Mouse (Mus musculus): ENCODE results near the gene Mapkapk3. TPM values are rescaled to one million over a fixed set of nuclear protein-coding genes. Genes with fewer than 3 reads are reported as not detected.
A peak's percentile ranks its signal among the peaks of the same experiment; 100 is the strongest.

The Mapkapk3 gene
- polyA plus RNA-seq, 1 experiment from 2014 or later = 17.8 TPM

DNA sequence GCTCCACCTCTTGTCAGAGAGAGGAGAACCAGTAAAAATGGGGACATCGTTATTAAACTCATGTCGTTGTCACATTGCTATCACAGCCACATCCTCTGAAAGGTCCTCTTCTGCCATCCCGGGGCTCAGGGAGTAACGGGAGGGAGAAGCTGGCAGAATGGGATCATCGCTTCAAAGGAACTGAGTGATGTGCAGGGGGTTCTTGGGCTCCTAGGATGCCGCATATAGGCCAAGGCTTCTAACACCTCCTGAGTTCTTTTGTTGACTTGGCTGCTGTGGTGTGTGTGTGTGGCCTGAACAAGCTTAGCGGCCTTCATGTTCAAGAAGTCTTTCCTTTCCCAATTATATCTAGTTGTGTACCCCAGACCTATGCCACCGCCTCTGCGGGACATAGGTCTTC is 57.5 kb downstream of the Mapkapk3 start:
- no peaks in the 10 kb centered on the region for H3K36me3 ChIP-seq (ENCODE audit: control insufficient read depth, insufficient read depth, low read length)
- no peak for ATAC-seq (ENCODE audit: low read depth)
- no peak overlapping the region; the same call in 1 of the 2 replicates for H3K9ac ChIP-seq (ENCODE audit: low read length)
- no peaks in the 10 kb centered on the region for H3K9me3 ChIP-seq (ENCODE audit: control insufficient read depth, low read length)
- 18% methylated on average over 9 of the region's 9 CpGs for WGBS
- H3K4me2 ChIP-seq (ENCODE audit: low read depth, low read length) = peak overlapping the region; percentile 98
- peaks cover 78% of the 10 kb centered on the region for H3K27me3 ChIP-seq (ENCODE audit: control insufficient read depth, insufficient read depth, low read depth, low read length)
- H3K27ac ChIP-seq (ENCODE audit: low read length) = no peak overlapping the region
- peak overlapping the region; percentile 55 for H3K4me3 ChIP-seq (ENCODE audit: low read length)
- peaks cover 7% of the 10 kb centered on the region for H3K4me1 ChIP-seq (replicated peaks; ENCODE audit: control insufficient read depth, insufficient read depth, low read length)

DNA sequence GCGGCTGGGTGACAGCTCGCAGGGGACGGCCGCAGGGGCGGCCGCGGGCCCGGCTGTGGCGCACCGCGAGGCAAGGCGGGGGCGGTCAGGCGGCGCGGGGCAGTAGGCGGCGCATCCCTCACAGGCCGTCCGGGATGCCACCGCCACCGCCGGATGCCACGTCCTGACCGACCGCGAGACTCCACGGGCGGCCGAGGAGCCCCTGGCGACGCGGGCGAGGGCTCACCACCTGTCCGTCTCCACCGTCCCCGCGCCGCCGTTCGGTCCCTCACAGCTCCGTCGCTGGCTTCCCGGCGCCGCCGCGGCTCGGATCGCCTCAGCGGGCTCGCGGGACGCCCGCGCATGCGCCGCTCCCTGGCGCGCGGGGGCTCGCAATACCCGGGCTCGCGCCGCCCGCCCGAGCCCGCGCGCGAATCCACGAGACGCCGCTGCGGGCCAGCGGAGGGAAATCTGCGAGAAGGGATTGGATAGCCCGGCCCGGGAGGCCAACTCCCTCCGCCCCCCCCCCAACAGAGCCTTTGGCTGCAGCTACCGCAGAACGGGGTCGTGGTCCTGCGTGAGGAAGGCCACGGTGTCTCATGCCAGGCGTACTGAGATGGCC is 58.0 kb downstream of the Mapkapk3 start, which contains the start of gene Dock3:
Gene Dock3 (minus strand): TSS at position 371 of the 601 bp plus-strand sequence.
- H3K9me3 ChIP-seq (ENCODE audit: control insufficient read depth, low read length) = no peaks in the 10 kb centered on the region
- H3K27ac ChIP-seq (ENCODE audit: low read length) = no peak within 1 kb of the TSS
- H3K4me1 ChIP-seq (replicated peaks; ENCODE audit: control insufficient read depth, insufficient read depth, low read length) = peaks cover 7% of the 10 kb centered on the region
- WGBS = under 1% methylated on average over 51 of the region's 87 CpGs
- H3K4me2 ChIP-seq (ENCODE audit: low read depth, low read length) = peak within 1 kb of the TSS; percentile 98
- H3K9ac ChIP-seq (ENCODE audit: low read length) = peak within 1 kb of the TSS; percentile 45
- H3K27me3 ChIP-seq (ENCODE audit: control insufficient read depth, insufficient read depth, low read depth, low read length) = peaks cover 80% of the 10 kb centered on the region
- H3K36me3 ChIP-seq (ENCODE audit: control insufficient read depth, insufficient read depth, low read length) = no peaks in the 10 kb centered on the region
- ATAC-seq (ENCODE audit: low read depth) = peak; percentile 95
- H3K4me3 ChIP-seq (ENCODE audit: low read length) = peak within 1 kb of the TSS; percentile 55

DNA sequence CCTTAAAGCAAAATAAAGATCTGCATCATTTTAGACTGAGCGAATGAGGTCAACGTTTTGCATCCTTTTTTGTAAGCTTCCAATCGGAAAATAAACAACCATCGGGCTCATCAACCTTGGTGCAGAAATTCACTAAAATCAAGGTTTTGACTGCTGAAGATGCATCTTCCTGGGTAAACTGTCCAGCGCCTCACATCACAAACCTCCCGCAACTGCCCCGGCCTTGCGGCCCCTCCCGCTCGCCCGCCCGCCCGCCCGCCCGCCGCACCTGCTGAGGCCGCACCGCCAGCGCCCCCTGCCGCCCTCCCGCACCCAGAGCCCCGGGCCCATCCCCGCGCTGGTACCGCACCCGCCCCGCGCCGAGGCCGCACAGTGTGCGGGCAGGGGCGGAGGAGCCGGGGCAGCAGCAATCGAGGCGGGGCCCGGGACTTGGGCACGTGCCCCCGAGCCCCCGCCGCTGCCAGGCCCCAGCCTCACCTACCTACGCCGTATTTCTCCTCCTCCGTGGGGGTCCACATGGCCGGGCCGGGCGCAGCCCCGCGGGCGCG is 58.6 kb downstream of the Mapkapk3 start:
- 5% methylated on average over 16 of the region's 50 CpGs for WGBS
- no peak overlapping the region for H3K27ac ChIP-seq (ENCODE audit: low read length)
- no peaks in the 10 kb centered on the region for H3K36me3 ChIP-seq (ENCODE audit: control insufficient read depth, insufficient read depth, low read length)
- peak overlapping the region; percentile 45; the same call in 1 of the 2 replicates for H3K9ac ChIP-seq (ENCODE audit: low read length)
- peaks cover 7% of the 10 kb centered on the region for H3K4me1 ChIP-seq (replicated peaks; ENCODE audit: control insufficient read depth, insufficient read depth, low read length)
- peak; percentile 45; the same call in 1 of the 2 replicates for ATAC-seq (ENCODE audit: low read depth)
- H3K27me3 ChIP-seq (ENCODE audit: control insufficient read depth, insufficient read depth, low read depth, low read length) = peaks cover 77% of the 10 kb centered on the region
- H3K4me3 ChIP-seq (ENCODE audit: low read length) = peak overlapping the region; percentile 55
- peak overlapping the region; percentile 98 for H3K4me2 ChIP-seq (ENCODE audit: low read depth, low read length)
- no peaks in the 10 kb centered on the region for H3K9me3 ChIP-seq (ENCODE audit: control insufficient read depth, low read length)

DNA sequence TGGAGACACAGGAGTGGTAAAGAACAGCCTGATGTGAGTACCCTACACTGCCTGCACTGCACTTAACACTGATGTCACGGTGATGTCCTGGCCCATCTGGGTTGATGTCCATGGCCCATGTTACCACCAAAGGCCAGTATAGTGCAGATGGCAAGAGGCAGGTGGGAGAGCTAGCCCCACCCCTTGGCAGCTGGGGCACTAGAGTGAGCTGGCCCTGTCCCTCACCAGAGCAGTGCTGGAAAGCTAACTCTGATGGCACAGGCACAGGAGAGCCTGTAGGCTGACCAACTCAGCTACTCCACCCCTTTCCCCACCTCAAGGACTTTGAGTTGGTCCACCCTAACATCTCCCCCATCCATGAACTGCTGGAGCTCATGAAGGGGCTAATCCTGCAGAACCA is 65.1 kb downstream of the Mapkapk3 start:
- no peak overlapping the region for H3K4me3 ChIP-seq (ENCODE audit: low read length)

More for the DNA sequence above, 65.1 kb downstream of the Mapkapk3 start:
- no peak overlapping the region for H3K9ac ChIP-seq (ENCODE audit: low read length)
- no peaks in the 10 kb centered on the region for H3K4me1 ChIP-seq (replicated peaks; ENCODE audit: control insufficient read depth, insufficient read depth, low read length)
- H3K36me3 ChIP-seq (ENCODE audit: control insufficient read depth, insufficient read depth, low read length) = no peaks in the 10 kb centered on the region
- H3K4me2 ChIP-seq (ENCODE audit: low read depth, low read length) = no peak overlapping the region
- H3K27me3 ChIP-seq (ENCODE audit: control insufficient read depth, insufficient read depth, low read depth, low read length) = peaks cover 23% of the 10 kb centered on the region
- ATAC-seq (ENCODE audit: low read depth) = no peak
- no peaks in the 10 kb centered on the region for H3K9me3 ChIP-seq (ENCODE audit: control insufficient read depth, low read length)
- H3K27ac ChIP-seq (ENCODE audit: low read length) = no peak overlapping the region
- 72% methylated on average over 1 of the region's 1 CpGs for WGBS

Small RNA genes within 50 kb of the gene (microRNA-seq; reads per million reads assigned to microRNA genes)
- gene Gm22238 = not detected

Other genes with a start within 250 kb of the Mapkapk3 start
- gene Dock3, start 58.0 kb downstream of the Mapkapk3 start, polyA plus RNA-seq (2015; fragmentation: Nextera tagmentation; extraction: Ambion mirVana) = 0.19 and 0.23 TPM in 2 replicates
- gene Cish, start 6.1 kb upstream of the Mapkapk3 start, polyA plus RNA-seq (2015; fragmentation: Nextera tagmentation; extraction: Ambion mirVana) = 19.3 and 20.5 TPM in 2 replicates
- gene Hemk1, start 48.5 kb upstream of the Mapkapk3 start, polyA plus RNA-seq (2015; fragmentation: Nextera tagmentation; extraction: Ambion mirVana) = 11.5 and 12.4 TPM in 2 replicates
- gene 6430571L13Rik, start 50.7 kb upstream of the Mapkapk3 start, polyA plus RNA-seq (2015; fragmentation: Nextera tagmentation; extraction: Ambion mirVana) = 0.83 and 0.85 TPM in 2 replicates
- 0.38 and 0.60 TPM in 2 replicates for gene Cacna2d2, start 109.7 kb upstream of the Mapkapk3 start, polyA plus RNA-seq (2015; fragmentation: Nextera tagmentation; extraction: Ambion mirVana)
- gene Tmem115, start 244.1 kb upstream of the Mapkapk3 start, polyA plus RNA-seq (2015; fragmentation: Nextera tagmentation; extraction: Ambion mirVana) = 39.0 and 39.4 TPM in 2 replicates